Mouse (Mus musculus): ENCODE data around the gene Hnrnpl.

The Hnrnpl gene

DNA sequence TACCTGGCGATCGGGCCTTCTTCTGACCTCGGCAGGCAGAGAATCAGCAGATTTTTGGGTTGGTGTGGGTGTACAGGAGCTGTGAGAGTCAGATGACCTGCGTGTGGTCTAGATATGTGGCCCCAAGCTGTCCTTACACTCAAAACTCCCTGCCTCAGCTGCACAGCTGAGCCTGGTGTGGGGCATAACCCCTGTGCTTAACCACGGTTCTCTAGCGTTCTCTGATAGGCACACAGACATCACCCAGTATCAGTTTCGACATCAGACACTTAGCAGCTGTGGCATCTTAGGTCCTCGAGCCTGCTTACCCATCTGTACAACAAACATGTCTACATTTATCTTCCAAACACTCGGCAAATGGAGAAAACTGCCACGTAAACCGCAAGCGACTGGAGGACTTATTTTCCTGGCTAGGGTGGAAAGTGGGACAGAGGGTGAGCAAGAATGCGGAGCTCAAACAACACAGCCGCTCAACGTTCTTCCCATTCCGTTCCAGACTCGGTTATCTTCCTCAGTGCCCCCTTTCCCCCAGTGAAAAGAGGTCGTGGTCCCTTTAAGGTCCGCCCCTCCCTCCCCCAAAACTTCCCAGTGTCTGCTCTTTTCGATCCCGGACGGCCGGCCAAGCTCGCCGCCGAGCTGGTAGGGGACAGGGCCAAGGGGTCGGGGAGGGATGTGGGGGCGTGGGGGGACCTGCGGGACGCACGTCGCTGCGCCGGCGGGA is at the start of gene Hnrnpl:
Gene Hnrnpl, plus strand, starts transcription at position 321 of the 721 bp plus-strand sequence.
- DNase-seq = no peak

DNA sequence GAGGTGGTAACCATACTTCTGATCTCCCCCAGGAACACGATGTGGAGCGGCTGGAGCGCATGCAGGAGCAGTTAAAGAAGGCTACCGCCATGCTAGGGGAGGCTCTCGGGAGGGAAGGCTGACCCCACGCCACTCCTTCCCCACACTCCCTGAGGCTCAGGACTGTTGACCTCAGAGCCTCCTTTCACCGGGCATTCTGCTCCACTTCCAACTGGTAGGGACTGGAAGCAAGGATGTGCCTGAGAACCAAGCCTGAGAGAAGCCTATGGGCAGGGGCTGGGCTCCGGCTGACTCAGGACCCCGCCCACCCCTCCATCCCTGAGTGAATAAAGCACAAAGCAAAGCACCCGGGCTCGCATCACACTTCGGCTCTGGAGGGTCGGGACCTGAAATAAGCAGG is 49.7 kb upstream of the Hnrnpl start:
- no peak for DNase-seq

DNA sequence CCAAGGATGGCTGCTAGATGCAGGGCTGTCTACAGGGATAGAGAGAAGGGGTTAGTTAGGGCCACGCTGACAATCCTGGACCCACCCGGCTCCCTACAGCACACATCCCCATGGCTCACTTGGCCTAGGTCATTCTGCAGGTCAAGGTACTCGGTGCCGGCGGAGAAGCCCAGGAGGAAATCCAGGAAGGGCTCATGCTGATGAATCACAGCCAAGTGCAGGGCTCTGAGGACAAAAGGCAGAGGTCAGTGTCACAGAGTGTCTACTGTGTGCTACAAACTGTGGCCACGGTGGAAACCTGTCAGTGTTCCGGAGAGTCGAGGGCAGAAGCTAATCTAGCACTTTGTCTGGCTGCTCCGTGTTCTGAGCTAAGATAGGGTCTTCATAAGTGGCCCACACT is 46.4 kb upstream of the Hnrnpl start:
- DNase-seq = no peak

DNA sequence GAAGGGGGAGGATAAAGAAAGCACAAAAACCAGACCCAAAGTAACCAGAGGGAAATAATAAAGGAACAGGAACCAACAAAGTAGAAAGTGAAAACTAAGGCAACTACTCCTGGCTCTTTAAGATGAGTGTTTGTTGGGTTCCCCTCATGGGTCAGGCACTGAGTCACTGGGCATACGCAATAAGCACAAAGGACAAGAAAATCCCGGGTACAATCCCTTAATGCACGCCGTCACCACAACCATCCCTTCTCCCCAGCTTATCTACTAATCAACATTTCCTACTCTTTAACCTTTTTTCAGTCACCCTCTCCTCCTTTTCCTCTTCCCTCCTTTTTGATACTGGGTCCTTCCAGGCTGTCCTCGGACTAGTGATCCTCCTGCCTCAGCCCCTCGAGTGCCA is 43.1 kb upstream of the Hnrnpl start:
- DNase-seq = no peak

DNA sequence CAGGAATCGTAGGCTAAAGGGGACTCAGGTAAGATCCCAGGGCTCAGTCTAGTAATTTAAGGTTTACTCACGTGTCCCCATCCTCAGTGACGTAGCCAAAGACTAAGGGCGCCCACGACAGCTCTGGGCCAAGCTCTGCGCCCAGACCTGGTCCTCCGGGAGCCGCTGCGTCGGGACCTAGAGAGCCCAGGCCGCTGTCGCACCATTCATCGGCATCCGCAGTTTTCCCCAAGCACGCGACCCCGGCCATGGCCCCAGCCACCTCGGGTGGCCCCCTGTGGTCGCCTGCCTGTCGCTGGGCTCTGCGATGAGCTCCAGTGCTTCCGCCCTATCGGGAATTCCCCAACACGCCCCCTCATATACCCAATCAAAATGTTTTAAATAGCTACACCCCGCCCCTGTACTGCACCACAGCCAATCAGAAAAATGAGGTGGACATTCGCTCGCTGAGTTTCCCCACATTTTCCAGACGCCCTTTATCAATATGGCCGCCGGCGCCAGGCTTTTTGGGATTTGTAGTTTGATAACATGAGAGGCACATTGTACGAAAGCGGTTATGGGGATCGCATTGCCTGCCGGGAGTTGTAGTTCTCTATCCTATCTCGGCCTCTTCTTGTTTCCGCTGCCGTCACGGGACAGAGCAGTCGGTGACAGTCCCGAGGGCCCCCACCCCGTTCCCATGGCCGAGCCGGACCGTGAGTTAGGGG is 42.0 kb upstream of the Hnrnpl start, which contains the start of gene Sirt2:
Gene Sirt2, plus strand, starts transcription at position 563 of the 707 bp plus-strand sequence.
- DNase-seq = peak; percentile 96

DNA sequence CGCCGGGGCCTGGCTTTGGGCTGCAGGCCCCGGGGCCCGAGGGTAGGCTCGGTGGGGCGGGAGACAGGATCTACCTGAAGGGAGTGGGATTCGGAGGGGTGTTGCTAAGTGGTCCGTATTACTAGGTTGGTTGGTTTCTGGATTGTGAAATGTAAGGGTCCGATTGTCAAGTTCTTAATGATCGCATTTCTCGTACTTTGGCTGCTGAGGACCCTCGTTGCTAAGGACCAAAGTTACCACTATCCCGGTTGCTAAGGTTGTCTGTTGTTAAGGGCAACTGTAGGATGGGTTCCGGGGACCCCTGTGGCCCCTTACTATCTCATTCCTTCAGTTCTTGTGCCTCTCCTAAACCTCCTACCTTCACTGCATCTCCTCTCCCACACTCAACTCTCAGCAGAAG is 41.4 kb upstream of the Hnrnpl start:
- DNase-seq = no peak

DNA sequence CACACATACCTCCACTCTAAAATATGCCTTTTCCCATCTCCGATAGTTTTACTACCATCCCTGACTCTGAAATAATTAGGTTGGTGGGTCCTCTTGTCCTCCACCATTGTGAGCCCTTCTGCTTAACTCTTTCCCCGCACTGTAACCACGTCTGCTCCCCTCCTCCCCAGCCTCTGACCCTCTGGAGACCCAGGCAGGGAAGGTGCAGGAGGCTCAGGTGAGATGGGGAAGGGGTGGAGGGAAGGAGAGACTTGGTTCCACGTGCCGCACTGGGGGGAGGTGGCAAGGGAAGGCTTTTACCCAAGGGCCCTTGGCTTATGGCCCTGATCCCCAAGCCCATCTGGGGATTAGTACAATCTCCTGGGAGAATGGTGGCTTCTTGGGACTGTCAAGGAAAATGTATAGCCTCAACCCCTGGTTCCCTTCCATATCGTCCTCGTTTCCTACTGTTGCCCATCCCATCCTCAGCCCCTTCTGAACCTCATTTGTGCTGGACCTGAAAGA is 40.8 kb upstream of the Hnrnpl start, which contains the start of gene Nfkbib:
Gene Nfkbib, minus strand, starts transcription at position 51 of the 504 bp plus-strand sequence.
- DNase-seq = no peak

DNA sequence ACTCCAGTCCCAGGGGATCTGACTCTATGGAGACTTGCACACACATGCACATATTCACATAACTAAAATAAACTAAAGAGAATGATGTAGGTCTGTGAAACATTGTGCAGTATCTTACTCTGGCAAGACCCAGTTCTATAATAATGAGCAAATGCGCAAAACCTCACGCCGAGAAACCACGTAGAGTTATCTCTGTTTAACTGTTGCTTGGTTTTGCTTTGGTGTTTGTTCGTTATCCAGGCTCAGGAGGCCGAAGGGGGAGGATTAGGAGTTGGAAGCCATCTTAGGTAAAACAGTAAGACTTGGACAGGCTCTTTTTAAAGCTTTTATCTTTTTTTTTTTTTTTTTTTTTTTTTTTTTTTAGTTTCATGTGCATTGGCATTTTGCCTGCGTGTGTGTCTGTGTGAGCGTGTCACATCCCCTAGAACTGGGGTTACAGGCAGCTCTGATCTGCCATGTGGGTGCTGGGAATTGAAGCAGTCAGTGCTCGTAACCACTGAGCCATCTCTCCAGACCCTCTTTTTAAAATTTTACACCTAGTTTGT is 38.9 kb upstream of the Hnrnpl start:
- DNase-seq = no peak

DNA sequence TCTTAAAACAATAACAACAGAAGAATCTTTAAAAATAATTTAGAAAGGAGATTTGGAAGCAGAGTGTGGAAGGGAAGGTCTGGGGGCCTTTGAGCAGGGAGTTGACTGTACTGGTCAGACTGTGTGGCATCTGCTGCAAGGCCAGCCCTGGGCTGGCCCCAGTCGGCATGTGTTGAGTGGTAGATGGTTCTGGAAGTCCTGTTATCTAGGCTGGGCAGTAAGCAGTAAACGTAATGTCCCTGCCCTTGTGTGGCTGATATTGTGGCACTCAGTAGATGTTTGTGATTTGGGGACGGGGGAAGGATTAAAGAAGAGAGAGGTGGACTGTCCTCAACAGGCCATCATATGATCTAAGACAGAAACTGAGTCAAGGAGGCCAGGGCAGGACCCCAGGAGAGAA is 38.0 kb upstream of the Hnrnpl start:
- no peak for DNase-seq

DNA sequence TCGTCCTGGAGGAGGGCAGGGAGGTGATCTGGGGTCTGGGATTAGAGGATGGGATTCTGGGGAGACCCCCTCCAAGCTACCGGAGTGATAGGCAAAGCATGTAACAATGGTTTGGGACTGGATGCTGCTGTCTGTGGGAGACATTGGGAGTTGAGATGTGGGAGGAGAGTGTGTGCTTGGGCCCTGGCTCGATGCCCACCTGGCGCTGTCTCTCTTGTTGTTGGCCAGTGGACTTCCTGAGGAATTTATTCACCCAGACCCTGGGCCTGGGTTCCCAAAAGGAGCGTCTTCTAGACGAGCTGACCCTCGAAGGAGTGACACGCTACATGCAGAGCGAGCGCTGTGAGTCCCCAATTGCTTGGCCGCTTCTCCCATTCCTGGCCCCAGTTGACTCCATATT is 36.5 kb upstream of the Hnrnpl start:
- DNase-seq = no peak

DNA sequence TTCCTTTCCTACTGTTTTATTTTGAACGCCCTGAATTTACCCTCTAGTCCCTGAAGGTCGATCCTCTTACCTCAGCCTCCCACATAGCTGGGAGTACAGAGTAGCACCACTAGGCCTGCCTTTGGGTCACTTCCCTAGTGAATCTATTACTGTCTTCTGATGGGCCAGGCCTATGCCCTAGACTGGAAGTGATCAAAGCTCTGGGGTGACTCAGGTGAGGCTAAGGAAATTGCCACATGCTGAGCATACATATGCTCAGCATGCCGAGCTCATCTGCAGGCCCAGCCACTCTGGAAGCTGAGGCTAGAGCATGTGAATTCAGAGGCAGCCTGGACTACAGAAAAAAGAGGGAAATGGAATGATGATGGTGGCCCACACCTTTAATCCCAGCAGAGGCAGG is 35.2 kb upstream of the Hnrnpl start:
- DNase-seq = no peak

DNA sequence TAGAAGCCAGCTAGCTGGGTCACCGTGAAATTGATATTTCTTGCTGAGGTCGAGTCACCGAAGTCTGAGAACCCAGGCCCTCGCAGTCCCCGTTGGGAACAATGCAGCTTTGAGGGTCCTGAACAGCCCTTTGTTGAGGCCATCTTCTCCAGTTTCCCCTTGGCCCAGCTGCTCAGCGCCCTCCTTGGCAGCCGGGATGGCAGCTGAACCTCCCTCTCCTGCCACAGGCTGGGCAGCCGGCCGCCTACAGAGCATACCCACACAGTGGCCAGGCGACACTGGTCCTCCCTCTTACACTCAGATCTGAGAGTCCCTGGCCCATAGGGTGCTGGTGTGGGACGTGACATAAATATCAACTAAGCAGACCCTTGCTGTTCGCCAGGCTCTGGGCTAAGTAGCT is 34.2 kb upstream of the Hnrnpl start:
- no peak for DNase-seq

DNA sequence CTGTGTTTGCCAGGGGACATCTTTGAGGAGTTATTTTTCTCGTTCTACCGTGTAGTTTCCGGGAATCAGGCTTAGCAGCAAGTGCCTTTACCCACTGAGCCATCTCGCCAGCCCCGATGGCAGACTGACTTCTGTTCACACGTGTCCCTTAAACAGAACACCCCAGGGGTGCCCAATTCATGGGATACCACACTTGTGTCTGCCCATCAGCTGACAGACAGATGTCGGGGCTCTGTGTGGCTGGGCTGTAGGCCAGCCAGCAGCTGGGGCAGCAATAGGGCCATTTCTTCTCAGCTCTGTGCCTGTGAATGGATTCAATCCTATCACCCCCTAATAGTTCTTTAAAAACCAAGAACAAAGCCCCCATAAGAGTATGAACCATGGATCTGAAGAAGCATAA is 33.2 kb upstream of the Hnrnpl start:
- DNase-seq = no peak

DNA sequence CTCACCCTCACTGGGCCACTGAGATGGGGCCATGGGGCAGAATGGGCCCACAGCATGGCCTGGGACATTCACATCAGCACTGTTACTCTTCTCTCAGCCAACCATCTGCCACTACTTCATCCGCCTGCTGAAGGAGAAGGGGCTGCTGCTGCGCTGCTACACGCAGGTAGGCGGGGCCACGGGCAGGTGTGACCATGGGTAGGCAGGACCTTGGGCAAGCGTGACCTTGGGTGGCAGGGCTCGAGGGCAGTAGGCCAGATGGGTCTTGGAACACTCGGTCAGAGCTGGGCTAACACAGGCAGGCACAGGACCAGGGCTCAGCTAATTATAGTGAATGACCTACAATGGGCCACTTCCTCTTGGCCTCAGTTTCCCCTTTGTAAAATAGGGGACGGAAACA is 29.5 kb upstream of the Hnrnpl start:
- no peak for DNase-seq

DNA sequence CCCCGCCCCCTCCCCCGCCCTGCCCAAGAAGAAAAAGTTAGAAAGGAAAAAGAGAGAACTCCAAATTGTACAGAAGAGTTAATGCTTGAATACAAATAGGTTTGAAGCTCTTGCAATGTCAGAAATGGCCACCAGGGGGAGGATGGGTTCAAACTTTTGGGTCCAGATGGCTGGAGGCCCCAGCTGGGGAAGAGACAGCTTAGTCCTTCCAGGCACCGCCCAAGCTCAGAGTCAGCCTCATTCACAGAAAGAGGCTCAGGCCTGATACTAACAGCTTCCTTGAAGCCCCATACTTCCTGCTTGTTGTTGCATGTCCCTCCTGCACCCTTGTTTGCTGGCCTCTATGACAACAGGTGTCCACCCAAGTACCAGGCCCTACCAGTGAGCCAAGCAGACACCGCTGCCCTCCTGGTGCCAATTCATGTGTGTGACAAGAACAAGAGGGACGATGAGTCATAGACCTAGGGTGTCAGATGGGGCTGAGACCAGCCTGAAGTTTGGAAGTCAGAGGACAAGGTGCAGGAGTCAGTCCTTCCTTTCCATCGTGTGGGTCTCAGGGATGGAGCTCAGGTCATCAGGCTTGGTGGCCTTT is 28.2 kb upstream of the Hnrnpl start:
- peak; percentile 75 for DNase-seq

DNA sequence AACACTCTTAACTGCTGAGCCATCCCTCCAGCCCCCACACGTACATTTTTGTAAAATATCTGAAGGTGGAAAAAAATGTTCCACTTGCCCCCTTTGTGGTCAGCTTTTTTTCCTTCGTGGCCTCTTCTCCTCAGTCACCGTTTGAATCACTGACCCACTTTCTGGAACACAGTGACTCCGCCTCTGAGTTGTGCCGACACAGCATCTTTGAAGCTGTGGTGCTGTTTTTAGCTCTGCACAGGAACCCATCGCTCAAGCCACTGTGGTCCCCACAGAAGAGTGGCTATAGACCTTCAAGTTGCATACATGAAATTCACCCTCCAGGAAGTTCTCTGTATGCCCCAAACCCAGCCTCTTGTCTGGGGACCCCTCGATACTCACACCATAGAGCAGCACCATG is 27.5 kb upstream of the Hnrnpl start:
- no peak for DNase-seq

DNA sequence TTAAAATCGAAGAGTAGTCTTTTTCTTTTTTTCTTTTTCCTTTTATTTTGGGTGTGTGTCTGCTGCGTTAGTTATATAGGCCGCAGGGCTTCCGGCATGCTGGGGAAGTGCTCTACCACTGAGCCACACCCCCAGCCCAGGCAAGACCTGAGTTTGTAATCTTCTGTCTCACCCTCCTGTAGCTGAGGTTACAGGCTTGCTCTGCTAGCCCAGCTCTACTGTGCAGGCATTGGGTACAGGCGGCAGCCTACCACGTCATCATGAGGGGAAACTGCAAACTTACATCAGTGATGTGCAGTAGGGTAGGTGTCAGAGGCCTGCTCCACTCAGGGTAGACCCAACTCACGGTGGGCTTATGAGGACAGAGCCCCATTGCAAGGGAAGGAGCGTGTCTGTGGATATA is 27.1 kb upstream of the Hnrnpl start:
- no peak for DNase-seq

DNA sequence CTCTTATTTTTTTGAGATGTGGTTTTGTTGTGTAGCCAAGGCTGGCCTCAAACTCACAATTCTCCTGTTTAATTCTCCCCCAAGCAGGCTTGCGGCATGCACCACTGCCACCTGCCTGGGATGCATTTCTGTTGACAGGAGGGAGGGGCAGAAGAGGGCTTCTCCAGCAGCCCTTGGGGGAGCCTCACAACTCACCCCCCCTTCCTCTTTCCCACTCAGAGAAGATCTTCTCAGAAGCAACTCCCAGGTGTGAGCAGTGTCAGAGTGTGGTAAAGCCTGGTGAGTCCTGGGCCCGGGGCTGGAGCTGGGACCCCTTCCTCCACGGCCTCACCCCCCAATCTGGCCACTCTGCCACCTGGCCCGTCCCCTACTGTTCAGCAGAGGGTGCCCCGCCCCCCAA is 23.2 kb upstream of the Hnrnpl start:
- no peak for DNase-seq

DNA sequence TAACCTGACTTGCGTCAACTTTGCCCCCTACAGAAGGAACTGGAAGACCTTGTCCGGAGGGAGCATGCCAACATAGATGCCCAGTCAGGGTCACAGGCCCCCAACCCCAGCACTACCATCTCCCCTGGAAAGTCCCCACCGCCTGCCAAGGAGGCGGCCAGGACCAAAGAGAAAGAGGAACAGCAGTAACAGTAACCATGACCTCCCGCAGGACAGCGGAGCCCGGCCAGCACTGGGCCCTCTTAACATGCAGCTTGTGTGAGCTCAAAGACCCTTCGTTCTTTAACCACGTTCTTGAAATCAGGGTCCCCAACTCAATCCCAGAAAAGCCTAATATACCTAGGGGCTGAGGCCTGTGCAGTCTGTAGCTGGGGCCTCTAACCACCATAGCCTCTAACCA is 20.5 kb upstream of the Hnrnpl start:
- DNase-seq = no peak

DNA sequence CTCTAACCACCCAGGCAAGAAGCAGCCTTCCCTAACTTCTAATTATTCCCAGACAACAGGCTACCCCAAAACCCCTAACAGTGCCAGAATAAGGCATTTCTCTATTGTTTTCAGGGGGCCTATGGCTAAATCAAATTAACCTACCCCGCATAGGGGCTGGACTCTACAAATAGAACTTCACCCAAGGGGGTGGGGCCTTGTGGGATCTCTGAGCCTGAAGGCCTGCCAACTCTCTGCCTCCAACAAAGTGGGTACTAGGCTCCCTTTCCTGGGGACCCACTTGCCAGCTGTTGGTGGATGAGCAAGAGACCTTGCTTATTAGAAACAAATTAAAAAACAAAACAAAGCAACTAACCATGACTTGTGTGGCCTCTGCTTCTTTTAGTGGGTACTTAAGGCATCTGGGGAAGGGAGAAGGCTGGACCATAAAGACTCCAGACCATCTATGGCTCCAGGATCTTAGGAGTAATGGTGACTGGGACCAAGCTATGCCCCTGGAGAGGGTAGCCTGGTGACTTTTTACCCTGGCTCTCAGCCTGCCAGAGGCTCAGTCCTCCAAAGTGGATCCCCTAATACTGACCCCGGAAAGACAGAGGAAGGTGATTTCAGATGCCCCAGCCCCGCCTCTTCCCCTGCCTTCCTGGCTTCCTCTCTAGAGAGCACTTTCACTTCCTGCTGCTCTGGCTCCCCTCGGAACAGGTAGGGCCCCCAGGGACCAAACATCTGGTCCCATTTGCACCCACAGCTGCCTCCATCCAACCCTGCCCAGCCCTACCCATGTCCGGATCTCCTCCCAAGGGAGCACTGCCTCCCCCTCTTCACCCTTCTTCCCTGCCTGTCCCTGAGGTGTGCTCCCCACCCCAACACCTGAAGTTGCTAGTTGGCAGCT is 19.8 kb upstream of the Hnrnpl start, which contains the start of gene Rinl:
Gene Rinl, plus strand, starts transcription at position 663 of the 889 bp plus-strand sequence.
- no peak for DNase-seq

DNA sequence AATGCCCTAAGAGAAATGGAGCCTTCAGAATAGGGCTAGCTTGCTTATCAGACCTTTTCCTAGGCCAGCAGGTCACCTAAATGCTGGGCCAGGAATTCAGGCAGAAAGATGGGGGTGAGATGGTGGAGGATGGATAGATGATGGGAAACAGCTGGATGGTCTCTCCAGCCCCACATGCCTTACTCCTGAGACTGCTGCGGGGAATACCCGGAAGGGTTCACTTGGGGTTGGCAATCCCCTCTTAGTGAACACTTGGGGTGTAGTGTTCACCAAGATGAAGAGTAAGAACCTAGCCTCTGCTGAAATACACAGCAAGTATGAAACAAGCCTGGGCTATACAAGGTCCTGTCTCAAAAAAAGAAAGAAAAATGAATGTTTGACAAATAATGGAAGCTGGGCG is 19.1 kb upstream of the Hnrnpl start:
- no peak for DNase-seq

DNA sequence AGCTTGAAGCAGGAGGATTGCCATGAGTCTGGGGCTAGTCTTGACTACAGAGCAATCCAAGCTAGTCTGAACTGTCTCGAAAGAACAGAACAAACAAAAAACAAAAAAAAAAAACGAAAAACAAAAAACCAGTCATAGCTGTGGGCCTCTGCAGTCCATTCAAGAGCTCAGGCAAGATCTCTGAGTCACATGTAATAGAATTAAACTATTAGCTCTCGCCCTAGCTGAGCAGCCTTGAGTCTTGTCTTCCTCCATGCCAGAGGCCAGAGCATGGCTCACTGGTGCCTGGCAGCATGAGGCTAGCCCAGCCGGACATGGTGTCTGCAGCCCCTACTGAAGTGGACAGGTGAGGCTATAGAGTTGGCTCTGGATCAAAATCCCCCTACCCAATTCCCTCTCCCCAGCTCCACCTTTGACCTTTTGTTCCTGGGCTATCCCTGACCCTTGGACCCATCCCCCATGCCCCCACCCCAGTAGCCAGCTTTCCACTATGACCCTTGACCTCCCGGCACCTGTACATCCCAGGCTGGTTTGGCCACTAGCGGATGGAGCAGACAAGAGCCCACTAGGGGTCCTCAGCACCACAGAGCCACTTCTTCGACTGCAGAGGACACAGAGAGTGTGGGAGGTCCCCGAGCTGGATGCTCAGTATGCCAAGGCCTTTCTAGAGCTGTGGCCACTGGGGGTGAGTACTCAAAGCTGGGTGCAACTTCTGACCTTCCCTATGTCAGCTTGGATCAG is 18.1 kb upstream of the Hnrnpl start:
- no peak for DNase-seq

Data from right cerebral cortex, postnatal 25 days (tissue).